Mouse (Mus musculus) forebrain, postnatal 0 days (tissue): Measurements from ENCODE around the gene Lrig2. TPM values are rescaled to one million over a fixed set of nuclear protein-coding genes. Genes with fewer than 3 reads are reported as not detected.
"Not testable (repeated sequence)": the region's sequence is repeated elsewhere in the genome, so short reads cannot be mapped to it uniquely, and the experiment has no call there.

Experiments
- ATAC-seq: fragments of 200-750 bp; cut with Nextera tagmentation; 2 replicates; pipeline ENCODE4 v1.8.0; 2017; ENCODE audit warnings: mild to moderate bottlenecking, moderate library complexity
- DNase-seq: peaks from one replicate; pipeline ENCODE4 v3.0.0-alpha.2; 2015
- H3K27ac ChIP-seq: fragments of 300-500 bp; sonication (generic); 2 replicates; pipeline ENCODE4 v1.5.1; 2014; ENCODE audit warnings: low read depth, mild to moderate bottlenecking, antibody characterized with exemption, low read length, moderate library complexity, mixed read lengths
- H3K27me3 ChIP-seq: fragments of 300-500 bp; sonication (generic); 2 replicates; pipeline ENCODE4 v1.6.1; 2014; ENCODE audit warnings: mild to moderate bottlenecking, low read length, mixed read lengths; ENCODE audit not compliant: insufficient read depth
- H3K36me3 ChIP-seq: fragments of 300-500 bp; sonication (generic); 2 replicates; pipeline ENCODE4 v1.6.1; 2014; ENCODE audit warnings: mild to moderate bottlenecking, moderate library complexity; ENCODE audit not compliant: insufficient read depth
- H3K4me1 ChIP-seq: fragments of 300-500 bp; sonication (generic); 2 replicates; pipeline ENCODE4 v1.6.1; 2014; ENCODE audit warnings: antibody characterized with exemption; ENCODE audit not compliant: insufficient read depth
- H3K4me2 ChIP-seq: fragments of 300-500 bp; sonication (generic); 2 replicates; pipeline ENCODE4 v1.6.1; 2014; ENCODE audit warnings: low read depth, mild to moderate bottlenecking, moderate library complexity
- H3K4me3 ChIP-seq: fragments of 300-500 bp; sonication (generic); 2 replicates; pipeline ENCODE4 v1.5.1; 2014; ENCODE audit warnings: low read depth, low read length, mixed read lengths
- H3K9ac ChIP-seq: fragments of 300-500 bp; sonication (generic); 2 replicates; pipeline ENCODE4 v1.6.1; 2014; ENCODE audit warnings: mild to moderate bottlenecking
- H3K9me3 ChIP-seq: fragments of 300-500 bp; sonication (generic); 2 replicates; pipeline ENCODE4 v1.6.1; 2016; ENCODE audit warnings: low read length
- CTCF ChIP-seq: sonication (generic); IDR thresholded peaks from 2 replicates; pipeline ENCODE4 v1.5.1; 2016; ENCODE audit warnings: antibody characterized with exemption, control low read depth, low read depth
- WGBS: fragments of 180-500 bp; shearing (Covaris S2); extraction: QIAGEN DNeasy Blood & Tissue Kit; methylation state at CpG from one replicate; pipeline ENCODE4 v1.1.7; 2014; 5-methylcytosine and 5-hydroxymethylcytosine counted together
- polyA plus RNA-seq: library from polyadenylated mRNA; unstranded; fragments of >200 nt; fragmentation: Nextera tagmentation; extraction: Ambion mirVana; gene quantifications from 2 replicates; pipeline ENCODE4 v1.2.1, GENCODE M21; 2015
- total RNA-seq: library from RNA; depleted of rRNA; stranded (reverse); fragments of >200 nt; gene quantifications from 2 replicates; pipeline ENCODE4 v1.2.3, GENCODE M21; 2014

Gene Lrig2
- total and polyA plus RNA-seq, 2 experiments from 2014 or later, result 14.8 to 45.1 TPM

GRCm38 (mm10) chr3:104435947-104436346 is 75.8 kb downstream of the Lrig2 start:
- Histone ChIP-seq H3K27me3 (no peaks in the 10 kb centered on the region), H3K36me3 (no peaks in the 10 kb centered on the region), H3K4me3 (no peak overlapping the region), H3K4me2 (no peak overlapping the region), H3K9me3 (no peaks in the 10 kb centered on the region), H3K4me1 (no peaks in the 10 kb centered on the region), H3K27ac (no peak overlapping the region), H3K9ac (no peak overlapping the region)
- no peak for TF ChIP-seq CTCF
- WGBS, result 98% methylated on average over 3 of the region's 3 CpGs
- DNase-seq (no peak), ATAC-seq (no peak)

GRCm38 (mm10) chr3:104434246-104434696 is 77.4 kb downstream of the Lrig2 start:
- peak overlapping the region; percentile 41 for H3K4me2 ChIP-seq
- H3K4me1 ChIP-seq, result no peaks in the 10 kb centered on the region
- no peaks in the 10 kb centered on the region for H3K27me3 ChIP-seq
- H3K9me3 ChIP-seq, result no peaks in the 10 kb centered on the region
- TF ChIP-seq CTCF, result 0 out of 2 replicates have a peak, but pooled peaks have one; percentile 15
- DNase-seq (peak; percentile 24), ATAC-seq (peak; percentile 32; the same call in 1 of the 2 replicates)
- H3K27ac ChIP-seq, result no peak overlapping the region
- H3K9ac ChIP-seq, result no peak overlapping the region
- peak overlapping the region; percentile 22; the same call in 1 of the 2 replicates for H3K4me3 ChIP-seq
- H3K36me3 ChIP-seq, result no peaks in the 10 kb centered on the region
- WGBS, result 6% methylated on average over 9 of the region's 9 CpGs

- no peak for TF ChIP-seq CTCF
- Histone ChIP-seq H3K9me3 (no peaks in the 10 kb centered on the region), H3K27ac (no peak overlapping the region), H3K4me1 (no peaks in the 10 kb centered on the region), H3K4me3 (no peak overlapping the region), H3K36me3 (no peaks in the 10 kb centered on the region), H3K27me3 (no peaks in the 10 kb centered on the region), H3K9ac (no peak overlapping the region), H3K4me2 (no peak overlapping the region)
- DNase-seq, result no peak
- ATAC-seq, result no peak
- 74% methylated on average over 6 of the region's 6 CpGs for WGBS
Observed at GRCm38 (mm10) chr3:104432651-104433050, 79.1 kb downstream of the Lrig2 start.

GRCm38 (mm10) chr3:104431848-104432159 is 79.9 kb downstream of the Lrig2 start:
- 43% methylated on average over 10 of the region's 10 CpGs for WGBS
- DNase-seq (no peak), ATAC-seq (no peak)
- no peak overlapping the region for H3K9ac ChIP-seq
- H3K4me3 ChIP-seq, result no peak overlapping the region
- no peaks in the 10 kb centered on the region for H3K27me3 ChIP-seq
- no peak overlapping the region for H3K4me2 ChIP-seq
- no peak for TF ChIP-seq CTCF
- no peaks in the 10 kb centered on the region for H3K36me3 ChIP-seq
- H3K4me1 ChIP-seq, result no peaks in the 10 kb centered on the region
- H3K9me3 ChIP-seq, result no peaks in the 10 kb centered on the region
- no peak overlapping the region for H3K27ac ChIP-seq

- H3K4me3 ChIP-seq, result no peak overlapping the region
- no peaks in the 10 kb centered on the region for H3K4me1 ChIP-seq
- H3K27ac ChIP-seq, result no peak overlapping the region
- no peak overlapping the region for H3K9ac ChIP-seq
- no peaks in the 10 kb centered on the region for H3K27me3 ChIP-seq
- H3K36me3 ChIP-seq, result no peaks in the 10 kb centered on the region
- no peak overlapping the region for H3K4me2 ChIP-seq
- ATAC-seq (no peak), DNase-seq (no peak)
- TF ChIP-seq CTCF, result no peak
- WGBS, result 32% methylated on average over 13 of the region's 14 CpGs
- no peaks in the 10 kb centered on the region for H3K9me3 ChIP-seq
Observed at GRCm38 (mm10) chr3:104431156-104431847, 80.4 kb downstream of the Lrig2 start.

- ATAC-seq, H3K27me3 ChIP-seq, DNase-seq, H3K9me3 ChIP-seq, H3K4me1 ChIP-seq, H3K4me2 ChIP-seq, H3K27ac ChIP-seq, H3K9ac ChIP-seq, H3K4me3 ChIP-seq, H3K36me3 ChIP-seq: not testable (repeated sequence)
- 100% methylated on average over 2 of the region's 2 CpGs for WGBS
Observed at GRCm38 (mm10) chr3:104427354-104427753, 84.4 kb downstream of the Lrig2 start.

GRCm38 (mm10) chr3:104424346-104424745 is 87.4 kb downstream of the Lrig2 start:
- H3K4me3 ChIP-seq, result no peak overlapping the region
- H3K9ac ChIP-seq, result no peak overlapping the region
- no peaks in the 10 kb centered on the region for H3K9me3 ChIP-seq
- 74% methylated on average over 7 of the region's 7 CpGs for WGBS
- H3K27me3 ChIP-seq, result no peaks in the 10 kb centered on the region
- no peak for ATAC-seq
- no peak overlapping the region for H3K4me2 ChIP-seq
- TF ChIP-seq CTCF, result no peak
- no peak for DNase-seq
- no peaks in the 10 kb centered on the region for H3K36me3 ChIP-seq
- no peaks in the 10 kb centered on the region for H3K4me1 ChIP-seq
- no peak overlapping the region for H3K27ac ChIP-seq
